Mouse (Mus musculus) gastrocnemius, postnatal 14 days (tissue): Measurements from ENCODE around the gene Gcnt1. TPM values are rescaled to one million over a fixed set of nuclear protein-coding genes. Genes with fewer than 3 reads are reported as not detected.

Source experiments
- DNase-seq: peaks from one replicate; pipeline ENCODE4 v3.0.0; 2021; ENCODE audit warnings: mixed read lengths
- intact Hi-C: fragments of 180-260 bp; cut with DNase I; formaldehyde crosslinking; loops from one replicate; pipeline ENCODE4 v1.15.1; 2025; ENCODE audit warnings: low total_unique reads
- total RNA-seq, 2 experiments: library from RNA; stranded (reverse); gene quantifications; 2 replicates each; pipeline ENCODE4 v1.2.3; 2021

Gcnt1 gene
- total RNA-seq, 2 experiments from 2014 or later: 1.3 to 1.5 TPM

- intact Hi-C loops: no loop called here
- DNase-seq: no peak
Measured at GRCm38 (mm10) chr19:17378845-17379244, 6.2 kb upstream of the Gcnt1 start.

- no peak for DNase-seq
- intact Hi-C loops: loop anchor here (5.0 kb wide), 1 partner anchor 247 kb away; no protein-coding TSS in a partner anchor
Measured at GRCm38 (mm10) chr19:17369581-17369980, 3.1 kb downstream of the Gcnt1 start.

DNA sequence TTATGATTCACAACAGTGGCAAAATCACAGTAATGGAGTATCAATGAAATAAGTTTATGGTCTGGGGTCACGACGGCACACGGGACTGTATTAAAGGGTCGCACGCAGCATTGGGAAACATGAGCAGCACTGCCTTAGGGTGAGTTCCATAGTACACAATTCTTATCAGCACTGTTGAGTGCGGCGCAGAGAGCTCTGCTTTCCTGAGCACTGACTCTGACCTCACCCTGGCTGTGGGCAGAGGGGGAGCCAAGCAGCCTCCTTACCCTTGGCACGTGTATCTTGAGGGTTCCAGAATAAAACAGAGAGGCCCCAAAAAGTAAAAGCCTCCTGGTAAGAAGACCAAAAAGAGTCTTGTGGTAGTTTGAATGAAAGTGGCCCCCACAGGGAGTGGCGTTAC, 4.1 kb downstream of the Gcnt1 start:
- intact Hi-C loops: loop anchor here (5.0 kb wide), 1 partner anchor 246 kb away; no protein-coding TSS in a partner anchor
- DNase-seq: no peak

- DNase-seq: no peak
- intact Hi-C loops: loop anchor here (5.0 kb wide), 1 partner anchor 244 kb away; no protein-coding TSS in a partner anchor
Measured at GRCm38 (mm10) chr19:17366364-17367090, 6.1 kb downstream of the Gcnt1 start.

DNA sequence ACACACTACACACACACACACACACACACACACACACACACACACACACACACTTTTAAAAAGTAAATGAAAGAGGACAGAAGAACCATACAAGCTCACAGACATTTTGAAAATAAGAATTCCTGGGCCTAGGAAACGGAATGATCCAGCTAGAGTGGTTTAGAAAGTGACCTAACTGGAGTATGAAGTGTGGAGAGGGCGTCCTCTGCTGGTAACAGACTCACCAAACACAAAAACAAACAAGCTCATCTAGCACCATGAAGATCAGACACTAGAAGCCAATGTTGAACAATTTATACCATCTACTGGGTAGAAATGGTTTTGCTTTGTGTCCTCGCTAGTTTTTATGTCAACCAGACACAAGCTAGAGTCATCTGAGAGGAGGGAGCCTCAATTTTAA, 7.9 kb downstream of the Gcnt1 start:
- intact Hi-C loops: loop anchor here (5.0 kb wide), 1 partner anchor 242 kb away; no protein-coding TSS in a partner anchor
- peak; percentile 13 for DNase-seq

DNA sequence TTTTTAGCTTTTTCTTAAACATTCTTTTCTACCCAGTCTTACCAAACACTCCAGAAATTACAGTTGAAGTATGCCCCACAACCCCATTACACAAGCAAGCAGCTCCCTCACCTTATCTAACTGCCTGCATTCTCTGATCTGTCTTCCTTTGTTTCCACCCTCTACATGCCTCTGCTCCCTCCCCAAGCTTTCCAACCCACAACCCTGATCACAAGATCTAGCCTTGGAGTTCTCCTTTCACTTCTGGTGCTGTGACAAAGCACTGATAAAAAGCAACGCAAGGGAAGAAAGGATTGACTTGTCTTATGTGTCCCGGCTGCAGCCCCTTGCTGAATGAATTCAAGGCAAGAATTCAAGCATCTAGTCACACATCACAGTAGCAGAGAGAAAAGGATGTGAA, 11.5 kb downstream of the Gcnt1 start:
- intact Hi-C loops: no loop called here
- no peak for DNase-seq

DNA sequence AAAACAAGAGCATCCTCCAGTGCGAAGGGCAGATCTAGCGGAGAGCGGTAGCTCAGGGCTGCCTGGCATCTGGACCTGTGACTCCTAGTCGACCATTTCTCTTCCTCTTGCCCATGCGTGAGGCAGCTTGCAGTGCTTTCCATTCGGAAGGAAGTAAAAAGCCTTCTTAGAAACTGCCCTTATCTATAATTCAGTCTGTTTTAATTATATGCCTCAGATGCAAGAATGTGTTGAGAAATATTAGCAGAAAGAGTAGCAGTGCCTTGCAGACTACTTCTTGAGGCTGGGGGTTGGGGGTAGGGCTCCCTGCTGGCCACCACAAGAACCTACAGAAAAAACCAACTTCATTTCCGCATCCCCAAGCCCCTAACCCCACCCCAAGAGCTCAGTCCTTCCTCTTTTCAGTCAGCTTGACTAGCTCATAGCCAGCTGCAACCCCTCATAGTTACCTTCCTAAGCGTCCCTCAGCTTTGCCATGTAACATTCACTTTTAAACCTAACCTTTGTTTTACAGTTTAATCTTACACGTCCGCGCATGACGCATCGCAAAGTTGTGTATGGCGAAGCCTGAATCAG, 13.2 kb downstream of the Gcnt1 start:
- intact Hi-C loops: no loop called here

GRCm38 (mm10) chr19:17357391-17357790, 15.3 kb downstream of the Gcnt1 start:
- intact Hi-C loops: no loop called here

More for the DNA sequence above, 13.2 kb downstream of the Gcnt1 start:
- no peak for DNase-seq

GRCm38 (mm10) chr19:17356932-17357331, 15.7 kb downstream of the Gcnt1 start:
- intact Hi-C loops: no loop called here
- no peak for DNase-seq

More at GRCm38 (mm10) chr19:17357391-17357790, 15.3 kb downstream of the Gcnt1 start:
- DNase-seq: no peak

GRCm38 (mm10) chr19:17355950-17356867, 16.4 kb downstream of the Gcnt1 start:
- peak; percentile 43 for DNase-seq
- intact Hi-C loops: no loop called here

- no peak for DNase-seq
- intact Hi-C loops: no loop called here
Measured at GRCm38 (mm10) chr19:17355361-17355760, 17.3 kb downstream of the Gcnt1 start.

DNA sequence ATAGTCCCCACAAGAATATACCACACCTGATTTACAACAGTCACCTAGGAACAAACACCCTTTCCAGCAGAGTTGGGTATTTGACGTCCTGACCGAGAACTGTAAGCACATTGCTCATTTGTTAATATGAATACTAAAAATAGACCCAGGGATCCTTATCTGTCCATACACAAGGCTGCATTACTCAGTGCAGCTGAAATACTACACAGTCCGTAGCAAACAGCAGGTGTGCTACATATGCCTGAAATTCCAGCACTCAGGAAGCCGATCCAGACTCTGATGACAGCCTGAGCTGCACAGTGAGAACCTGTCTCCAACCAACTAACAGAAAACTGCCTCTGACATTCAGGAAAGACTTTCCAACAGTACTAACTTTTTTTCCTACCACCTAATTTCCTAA, 17.8 kb downstream of the Gcnt1 start:
- DNase-seq: no peak
- intact Hi-C loops: no loop called here

DNA sequence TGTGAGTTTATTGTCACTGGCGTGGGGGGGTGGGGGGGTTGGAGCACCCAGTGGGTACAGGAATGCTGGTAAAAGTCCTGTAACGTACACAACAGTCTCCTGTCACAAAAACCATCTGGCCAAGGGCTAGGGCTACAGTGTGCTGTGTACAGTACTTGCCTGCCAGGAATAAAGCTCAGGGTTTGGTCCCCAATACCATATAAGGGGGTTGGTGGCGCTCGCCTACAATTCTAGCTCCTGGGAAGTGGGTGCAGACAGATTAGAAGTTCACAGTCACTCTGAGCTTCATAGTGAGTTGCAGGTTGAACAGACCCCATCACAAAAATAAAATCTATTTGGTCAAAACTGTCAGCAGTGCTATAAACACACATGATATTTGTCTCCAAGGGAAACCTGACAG, 18.3 kb downstream of the Gcnt1 start:
- intact Hi-C loops: no loop called here
- DNase-seq: no peak

DNA sequence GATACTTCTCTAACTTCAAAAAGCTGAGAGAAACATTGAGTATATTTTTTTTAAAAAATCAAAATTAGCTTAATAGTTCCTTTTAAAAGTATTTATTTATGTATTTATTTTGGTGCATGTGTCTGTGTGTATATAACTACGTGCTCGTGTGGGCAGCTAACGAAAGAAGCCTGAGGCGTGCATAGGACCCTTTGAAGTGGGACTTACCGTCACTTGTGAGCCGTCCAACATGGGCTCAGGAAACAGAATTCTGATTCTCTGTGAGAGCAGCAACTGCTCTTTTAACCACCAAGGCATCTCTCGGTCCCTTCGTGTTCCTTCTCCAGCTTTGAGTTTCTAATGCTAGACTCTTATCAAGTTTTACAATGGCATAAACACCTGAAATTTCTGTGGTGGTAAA, 18.9 kb downstream of the Gcnt1 start:
- intact Hi-C loops: no loop called here
- no peak for DNase-seq

DNA sequence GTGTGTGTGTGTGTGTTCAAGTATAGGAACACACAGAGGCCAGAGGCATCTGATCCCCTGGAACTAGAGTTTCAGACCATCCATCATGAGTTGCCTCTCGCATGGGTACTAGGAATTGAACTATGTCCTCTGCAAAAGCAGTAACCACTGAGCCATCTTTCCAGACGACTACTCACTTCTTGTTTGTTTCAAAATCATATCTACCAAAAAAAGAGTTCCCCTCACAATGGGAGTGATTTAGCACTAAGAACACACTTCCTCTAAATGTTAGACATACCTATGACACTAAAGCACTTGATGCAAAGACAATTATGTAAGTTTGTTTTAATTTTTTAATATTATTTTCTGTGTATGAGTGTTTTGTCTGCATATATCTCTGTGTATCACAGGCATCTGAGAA, 24.8 kb downstream of the Gcnt1 start:
- no peak for DNase-seq
- intact Hi-C loops: no loop called here

DNA sequence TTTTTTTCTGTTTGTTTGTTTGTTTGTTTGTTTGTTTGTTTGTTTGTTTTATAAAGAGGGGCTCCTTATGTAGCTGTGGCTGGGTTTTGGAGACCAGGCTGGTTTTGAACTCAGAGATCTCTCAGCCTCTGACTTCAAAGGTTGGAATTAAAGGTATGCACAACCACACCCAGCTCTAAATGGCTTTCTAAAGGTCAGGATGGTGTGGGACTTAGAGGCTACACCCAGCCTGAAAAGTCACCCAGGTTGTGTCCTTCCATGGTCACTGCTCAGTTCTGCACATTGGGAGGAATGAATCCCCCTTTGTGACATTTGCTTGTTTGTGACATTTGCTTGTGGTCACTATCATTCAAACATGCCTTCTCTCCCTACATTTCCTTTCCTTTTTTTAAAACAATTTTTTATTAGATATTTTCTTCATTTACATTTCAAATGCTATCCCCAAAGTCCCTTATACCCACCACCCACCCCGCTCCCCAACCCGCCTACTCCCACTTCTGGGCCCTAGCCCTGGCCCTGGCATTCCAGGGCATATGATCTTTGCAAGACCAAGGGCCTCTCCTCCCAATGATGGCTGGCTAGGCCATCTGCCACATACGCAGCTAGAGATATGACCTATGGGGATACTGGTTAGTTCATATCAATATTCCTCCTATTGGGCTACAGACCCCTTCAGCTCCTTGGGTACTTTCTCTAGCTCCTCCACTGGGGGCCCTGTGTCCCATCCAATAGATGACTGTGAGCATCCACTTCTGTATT, 25.7 kb downstream of the Gcnt1 start:
- no peak for DNase-seq
- intact Hi-C loops: no loop called here

- no peak for DNase-seq
- intact Hi-C loops: no loop called here
Measured at GRCm38 (mm10) chr19:17344881-17345280, 27.8 kb downstream of the Gcnt1 start.

DNA sequence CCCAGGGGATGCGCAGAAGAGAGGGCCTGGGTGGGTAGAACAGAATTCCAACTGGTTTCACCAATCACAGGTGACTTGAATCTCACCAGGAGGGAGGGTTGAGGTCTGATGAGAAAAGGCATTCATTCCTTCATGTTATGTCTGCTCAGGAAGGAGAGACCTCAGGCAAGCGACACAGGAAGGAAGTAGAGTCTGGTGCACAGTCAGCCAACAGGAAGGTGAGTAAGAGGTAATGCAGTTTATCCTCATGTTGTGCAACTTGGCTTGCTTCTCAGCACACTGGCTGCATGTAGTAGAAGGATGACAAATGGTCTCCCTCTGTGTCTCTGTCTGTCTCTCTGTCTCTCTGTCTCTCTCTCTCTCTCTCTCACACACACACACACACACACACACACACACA, 33.1 kb downstream of the Gcnt1 start:
- intact Hi-C loops: no loop called here
- no peak for DNase-seq

DNA sequence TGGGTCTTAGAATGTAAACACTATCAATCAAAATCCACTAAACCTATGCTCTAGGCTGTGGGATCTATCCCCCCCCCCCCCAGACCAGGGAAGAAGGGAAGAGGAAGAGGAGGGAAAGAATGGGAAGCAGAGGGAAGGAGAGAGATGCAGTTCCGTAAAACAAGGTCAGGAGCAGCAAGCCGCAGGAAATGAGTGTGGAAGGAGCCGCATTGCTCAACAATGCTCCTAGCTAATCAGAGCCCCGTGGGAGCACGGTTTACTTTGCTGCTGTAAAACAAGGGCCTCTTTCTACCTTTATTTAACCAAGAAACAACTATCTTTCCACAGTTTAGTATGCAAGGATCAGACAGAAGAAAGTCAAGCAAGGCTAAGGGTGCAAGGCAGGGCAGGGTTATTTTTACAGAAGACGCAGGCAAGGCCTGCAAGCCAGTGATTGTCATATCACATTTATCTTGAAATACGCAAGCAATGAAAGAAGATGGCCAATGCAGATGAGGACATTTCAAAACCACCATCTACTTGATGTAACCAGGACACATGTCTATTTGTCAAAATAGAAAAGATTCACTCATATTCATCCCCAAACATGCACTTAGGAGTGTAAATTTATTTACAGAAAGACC, 35.5 kb downstream of the Gcnt1 start:
- no peak for DNase-seq
- intact Hi-C loops: no loop called here
